In genomic region chr1:132581845-132582839, GRCm38 (mm10) we compare ENCODE assay signal across 11 mouse cellular contexts. TPM values are rescaled to one million over a fixed set of nuclear protein-coding genes. Genes with fewer than 3 reads are reported as not detected.
DNase-seq lines count a peak whose midpoint lies in the region; ATAC-seq lines count a peak whose summit lies in the region.
"Had no signal": no experiment of that assay in that cellular context is flagged by ENCODE, and none has a peak within 500 bp of the region (broad histone marks: within the 10 kb centered on the region; RNA-seq: fewer than 3 reads in every experiment).

No protein-coding gene starts in this region.

- H3K27ac ChIP-seq in embryonic facial prominence, embryonic 12.5 days: peak overlapping the region; percentile 65
- peak overlapping the region; percentile 92 for H3K27ac ChIP-seq in hindbrain, embryonic 13.5 days
- peak overlapping the region; percentile 28 for H3K27ac ChIP-seq in neural tube, embryonic 12.5 days
- H3K27ac ChIP-seq: heart, embryonic 10.5 days had no signal

- no peak overlapping the region for H3K4me3 ChIP-seq in embryonic facial prominence, embryonic 12.5 days
- no peak overlapping the region for H3K4me3 ChIP-seq in hindbrain, embryonic 13.5 days
- H3K4me3 ChIP-seq in neural tube, embryonic 12.5 days: no peak overlapping the region
- H3K4me3 ChIP-seq: heart, embryonic 10.5 days had no signal

- no peaks in the 10 kb centered on the region for H3K36me3 ChIP-seq in embryonic facial prominence, embryonic 12.5 days
- H3K36me3 ChIP-seq in hindbrain, embryonic 13.5 days: peaks cover 33% of the 10 kb centered on the region
- no peaks in the 10 kb centered on the region for H3K36me3 ChIP-seq in neural tube, embryonic 12.5 days
- H3K36me3 ChIP-seq: heart, embryonic 10.5 days had no signal

- H3K27me3 ChIP-seq in embryonic facial prominence, embryonic 12.5 days: no peaks in the 10 kb centered on the region
- H3K27me3 ChIP-seq in hindbrain, embryonic 13.5 days: no peaks in the 10 kb centered on the region
- H3K27me3 ChIP-seq in neural tube, embryonic 12.5 days (replicated peaks): no peaks in the 10 kb centered on the region

- H3K4me1 ChIP-seq in embryonic facial prominence, embryonic 12.5 days: peaks cover 28% of the 10 kb centered on the region
- H3K4me1 ChIP-seq in hindbrain, embryonic 13.5 days (replicated peaks): peaks cover 77% of the 10 kb centered on the region
- H3K4me1 ChIP-seq in neural tube, embryonic 12.5 days: peaks cover 41% of the 10 kb centered on the region

- H3K4me2 ChIP-seq in embryonic facial prominence, embryonic 12.5 days (replicated peaks): no peak overlapping the region
- H3K4me2 ChIP-seq in hindbrain, embryonic 13.5 days: no peak overlapping the region
- 0 out of 2 replicates have a peak overlapping the region, but pooled peaks have one; percentile 12 for H3K4me2 ChIP-seq in neural tube, embryonic 12.5 days (replicated peaks)

- no peak overlapping the region for H3K9ac ChIP-seq in embryonic facial prominence, embryonic 12.5 days
- peak overlapping the region; percentile 58 for H3K9ac ChIP-seq in hindbrain, embryonic 13.5 days
- H3K9ac ChIP-seq in neural tube, embryonic 12.5 days: no peak overlapping the region

- 41% methylated on average over 14 of the region's 14 CpGs for WGBS in embryonic facial prominence, embryonic 12.5 days
- WGBS in hindbrain, embryonic 13.5 days: 16% methylated on average over 14 of the region's 14 CpGs
- 39% methylated on average over 14 of the region's 14 CpGs for WGBS in neural tube, embryonic 12.5 days

- peak; percentile 39 to 62 for DNase-seq in cerebellum, postnatal 25 days
- DNase-seq in cerebellum, postnatal 36 days: no peak
- DNase-seq in spleen, postnatal 10 days (ENCODE audit: low spot score in 2 of 2): no peak
- no peak for DNase-seq in adrenal gland, postnatal 10 days
- DNase-seq in natural killer cell, adult 2 months (ENCODE audit: low spot score in 2 of 2): no peak
- DNase-seq: right cerebral cortex, postnatal 14 days had no signal

- no peak for ATAC-seq in embryonic facial prominence, embryonic 12.5 days (ENCODE audit: insufficient number of reproducible peaks, insufficient read depth, low FRiP score, low TSS enrichment)
- peak; percentile 69 for ATAC-seq in hindbrain, embryonic 13.5 days (ENCODE audit: low FRiP score)
- peak; percentile 70 for ATAC-seq in neural tube, embryonic 12.5 days (ENCODE audit: low FRiP score, low read depth)
- ATAC-seq: intestine, postnatal 0 days had no signal

- H3K9me3 ChIP-seq in embryonic facial prominence, embryonic 12.5 days: no peaks in the 10 kb centered on the region
- H3K9me3 ChIP-seq in hindbrain, embryonic 13.5 days: no peaks in the 10 kb centered on the region
- H3K9me3 ChIP-seq in neural tube, embryonic 12.5 days: no peaks in the 10 kb centered on the region
- H3K9me3 ChIP-seq: heart, embryonic 10.5 days had no signal

RNA-seq across cellular contexts. Expression of gene Cntn2, which starts 39.1 kb away (rescaled TPM):
- polyA plus RNA-seq in embryonic facial prominence, embryonic 12.5 days (2016; fragmentation: Nextera tagmentation; extraction: Ambion mirVana): 18.7 and 23.0 TPM in 2 replicates
- 57.6 and 67.5 TPM in 2 replicates for polyA plus RNA-seq in hindbrain, embryonic 13.5 days (2015; fragmentation: Nextera tagmentation; extraction: Ambion mirVana)
- 82.3 and 104 TPM in 2 replicates for polyA plus RNA-seq in neural tube, embryonic 12.5 days (2016; fragmentation: Nextera tagmentation; extraction: Ambion mirVana)
- total RNA-seq in adrenal gland, postnatal 10 days (2021): under 1 TPM; 0.42 to 0.58 TPM

Comparison
In these comparisons a context has a peak if more than half of its experiments do, and no peak if none do; other contexts are left out.
1. DNase-seq: peak in cerebellum, postnatal 25 days (2 of 2); none in cerebellum, postnatal 36 days (0 of 2), spleen, postnatal 10 days (0 of 2), adrenal gland, postnatal 10 days (single experiment) and natural killer cell, adult 2 months (0 of 2).
2. H3K27ac ChIP-seq: peak in every context shown above with its lines; median percentile 92 in hindbrain, embryonic 13.5 days; 65 in embryonic facial prominence, embryonic 12.5 days; 28 in neural tube, embryonic 12.5 days.